Mouse (Mus musculus) liver, embryonic 14.5 days (tissue): ENCODE results near the gene Zfp423. TPM values are rescaled to one million over a fixed set of nuclear protein-coding genes. Genes with fewer than 3 reads are reported as not detected.

ENCODE experiments used
- ATAC-seq: fragments of 200-750 bp; cut with Nextera tagmentation; 2 replicates; pipeline ENCODE4 v1.8.0; 2017; ENCODE audit warnings: moderate number of reproducible peaks, mild to moderate bottlenecking, moderate library complexity; ENCODE audit not compliant: insufficient read depth
- DNase-seq, 3 experiments: peaks; one replicate each; pipeline ENCODE4 v3.0.0-alpha.2; 2012 to 2013; ENCODE audit warnings: low read depth in 3 of 3, low spot score in 3 of 3
- H3K27ac ChIP-seq: fragments of 300-500 bp; sonication (generic); 2 replicates; pipeline ENCODE4 v1.5.1; 2014; ENCODE audit warnings: moderate library complexity, mild to moderate bottlenecking, control low read depth, inconsistent platforms
- H3K27me3 ChIP-seq: fragments of 300-500 bp; sonication (generic); 2 replicates; pipeline ENCODE4 v1.6.1; 2014; ENCODE audit warnings: mild to moderate bottlenecking, low read length, moderate library complexity; ENCODE audit not compliant: control insufficient read depth, insufficient read depth
- H3K36me3 ChIP-seq: fragments of 300-500 bp; sonication (generic); replicated peaks from 2 replicates; pipeline ENCODE4 v1.6.1; 2014; ENCODE audit warnings: low read depth; ENCODE audit not compliant: control insufficient read depth, insufficient read depth
- H3K4me1 ChIP-seq, 2 experiments: fragments of 200-500 bp in 1 of 2; fragments of 300-500 bp in 1 of 2; sonication (generic) in 1 of 2; replicated peaks; 2 replicates each; pipeline ENCODE4 v1.6.1; 2012 to 2014; ENCODE audit warnings: antibody characterized with exemption in 1 of 2, inconsistent platforms in 1 of 2, low read length in 1 of 2; ENCODE audit not compliant: control insufficient read depth in 2 of 2, insufficient read depth in 2 of 2
- H3K4me2 ChIP-seq: fragments of 300-500 bp; sonication (generic); 2 replicates; pipeline ENCODE4 v1.6.1; 2014; ENCODE audit warnings: low read depth, mild to moderate bottlenecking, control low read depth, moderate library complexity
- H3K4me3 ChIP-seq, 2 experiments: fragments of 200-500 bp in 1 of 2; fragments of 300-500 bp in 1 of 2; sonication (generic) in 1 of 2; 2 replicates each; pipeline ENCODE4 v1.5.1; 2012 to 2014; ENCODE audit warnings: low read depth in 2 of 2, low read length in 2 of 2, mild to moderate bottlenecking in 2 of 2, control low read depth in 1 of 2, inconsistent platforms in 1 of 2, moderate library complexity in 1 of 2; ENCODE audit not compliant: insufficient read depth in 1 of 2
- H3K9ac ChIP-seq: fragments of 300-500 bp; sonication (generic); replicated peaks from 2 replicates; pipeline ENCODE4 v1.6.1; 2014; ENCODE audit warnings: mild to moderate bottlenecking, control low read depth, moderate library complexity
- H3K9me3 ChIP-seq: fragments of 300-500 bp; sonication (generic); 2 replicates; pipeline ENCODE4 v1.6.1; 2016; ENCODE audit warnings: low read length, mixed read lengths; ENCODE audit not compliant: control insufficient read depth
- CTCF ChIP-seq: IDR thresholded peaks from 2 replicates; pipeline ENCODE4 v1.5.1; 2016; ENCODE audit warnings: antibody characterized with exemption, low read depth, control low read depth
- EP300 ChIP-seq: IDR thresholded peaks from 2 replicates; pipeline ENCODE4 v1.6.1; 2016; ENCODE audit warnings: antibody characterized with exemption, low read depth
- WGBS: fragments of 180-500 bp; shearing (Covaris S2); extraction: QIAGEN DNeasy Blood & Tissue Kit; methylation state at CpG from one replicate; pipeline ENCODE4 v1.1.7; 2014; ENCODE audit not compliant: insufficient replicate concordance; 5-methylcytosine and 5-hydroxymethylcytosine counted together
- polyA plus RNA-seq, 2 experiments: library from polyadenylated mRNA; depleted of rRNA in 1 of 2; stranded (reverse) in 1 of 2; unstranded in 1 of 2; fragments of >200 nt; fragmentation: Nextera tagmentation in 1 of 2; extraction: Ambion mirVana in 1 of 2; gene quantifications; 2 replicates each; pipeline versions ENCODE4 v1.2.1 to v1.2.3; 2012 to 2014

Zfp423 gene
- polyA plus RNA-seq, 2 experiments: 0.52 to 0.60 TPM

GRCm38 (mm10) chr8:87620225-87620624, 339.2 kb downstream of the Zfp423 start:
- H3K4me1 ChIP-seq: no peaks in the 10 kb centered on the region
- ATAC-seq: no peak

DNA sequence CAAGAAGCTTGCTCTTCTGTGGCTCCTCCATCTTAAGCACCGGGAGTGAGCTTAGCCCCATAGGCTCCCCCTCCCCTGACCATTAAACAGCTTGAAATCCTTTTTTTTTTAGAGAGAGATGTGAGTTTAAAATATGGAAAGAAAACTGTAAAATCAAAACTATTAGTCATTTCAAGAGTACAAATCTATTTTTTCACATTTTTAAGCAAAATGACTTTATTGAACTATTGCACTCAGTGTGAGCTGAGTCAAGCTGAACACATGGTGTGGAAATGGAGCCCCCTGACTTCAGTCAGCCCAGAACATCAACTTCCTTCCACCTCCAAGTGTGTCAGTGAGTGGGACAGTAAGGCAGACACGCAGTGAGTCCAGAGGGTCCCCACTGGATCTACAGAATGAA, 339.9 kb downstream of the Zfp423 start:
- H3K9me3 ChIP-seq: no peaks in the 10 kb centered on the region
- no peaks in the 10 kb centered on the region for H3K27me3 ChIP-seq
- TF ChIP-seq CTCF: no peak
- no peaks in the 10 kb centered on the region for H3K4me1 ChIP-seq
- H3K4me2 ChIP-seq: no peak overlapping the region
- H3K9ac ChIP-seq: no peak overlapping the region
- no peak for ATAC-seq
- H3K27ac ChIP-seq: no peak overlapping the region
- no peak for DNase-seq
- WGBS: 48% methylated on average over 2 of the region's 2 CpGs
- H3K4me3 ChIP-seq: no peak overlapping the region
- H3K36me3 ChIP-seq: no peaks in the 10 kb centered on the region

More at GRCm38 (mm10) chr8:87620225-87620624, 339.2 kb downstream of the Zfp423 start:
- Histone ChIP-seq H3K36me3 (no peaks in the 10 kb centered on the region), H3K4me3 (no peak overlapping the region), H3K9ac (no peak overlapping the region), H3K9me3 (no peaks in the 10 kb centered on the region), H3K27me3 (no peaks in the 10 kb centered on the region), H3K27ac (no peak overlapping the region), H3K4me2 (no peak overlapping the region)
- TF ChIP-seq CTCF: no peak
- no peak for TF ChIP-seq EP300
- no peak for DNase-seq
- 56% methylated on average over 6 of the region's 6 CpGs for WGBS

- TF ChIP-seq EP300 (no peak), CTCF (no peak)
- Histone ChIP-seq H3K4me3 (no peak overlapping the region), H3K4me1 (no peaks in the 10 kb centered on the region), H3K9ac (no peak overlapping the region), H3K9me3 (no peaks in the 10 kb centered on the region), H3K36me3 (no peaks in the 10 kb centered on the region), H3K27ac (no peak overlapping the region), H3K4me2 (no peak overlapping the region), H3K27me3 (no peaks in the 10 kb centered on the region)
- DNase-seq: no peak
- 32% methylated on average over 7 of the region's 7 CpGs for WGBS
- no peak for ATAC-seq
Measured at GRCm38 (mm10) chr8:87619118-87619517, 340.3 kb downstream of the Zfp423 start.

GRCm38 (mm10) chr8:87613701-87614100, 345.7 kb downstream of the Zfp423 start:
- Histone ChIP-seq H3K27me3 (no peaks in the 10 kb centered on the region), H3K9ac (no peak overlapping the region), H3K9me3 (no peaks in the 10 kb centered on the region), H3K4me2 (no peak overlapping the region), H3K27ac (no peak overlapping the region), H3K4me1 (no peaks in the 10 kb centered on the region), H3K4me3 (no peak overlapping the region), H3K36me3 (no peaks in the 10 kb centered on the region)
- TF ChIP-seq CTCF: no peak
- TF ChIP-seq EP300: no peak
- ATAC-seq (no peak), DNase-seq (no peak)
- WGBS: 52% methylated on average over 1 of the region's 1 CpGs

Other genes with a start within 250 kb of the Zfp423 start
- 15.4 and 20.8 TPM in 2 replicates for gene Cnep1r1, start 159.2 kb upstream of the Zfp423 start, polyA plus RNA-seq (2012; rRNA removed)
- gene Cnep1r1, start 159.2 kb upstream of the Zfp423 start, polyA plus RNA-seq (2014; fragmentation: Nextera tagmentation; extraction: Ambion mirVana): 18.0 and 18.3 TPM in 2 replicates
- 13.8 and 17.3 TPM in 2 replicates for gene Heatr3, start 178.3 kb upstream of the Zfp423 start, polyA plus RNA-seq (2012; rRNA removed)
- gene Heatr3, start 178.3 kb upstream of the Zfp423 start, polyA plus RNA-seq (2014; fragmentation: Nextera tagmentation; extraction: Ambion mirVana): 23.3 and 26.8 TPM in 2 replicates
- gene Tent4b, start 239.6 kb upstream of the Zfp423 start, polyA plus RNA-seq (2012; rRNA removed): 7.7 and 9.2 TPM in 2 replicates
- 4.3 and 5.5 TPM in 2 replicates for gene Tent4b, start 239.6 kb upstream of the Zfp423 start, polyA plus RNA-seq (2014; fragmentation: Nextera tagmentation; extraction: Ambion mirVana)